Mouse (Mus musculus) forebrain, postnatal 0 days (tissue): ENCODE results near the gene Hsp90ab1. TPM values are rescaled to one million over a fixed set of nuclear protein-coding genes. Genes with fewer than 3 reads are reported as not detected.

Experiments used
- ATAC-seq: fragments of 200-750 bp; cut with Nextera tagmentation; 2 replicates; pipeline ENCODE4 v1.8.0; 2017; ENCODE audit warnings: mild to moderate bottlenecking, moderate library complexity
- DNase-seq: peaks from one replicate; pipeline ENCODE4 v3.0.0-alpha.2; 2015
- H3K27ac ChIP-seq: fragments of 300-500 bp; sonication (generic); 2 replicates; pipeline ENCODE4 v1.5.1; 2014; ENCODE audit warnings: low read depth, mild to moderate bottlenecking, antibody characterized with exemption, low read length, moderate library complexity, mixed read lengths
- H3K27me3 ChIP-seq: fragments of 300-500 bp; sonication (generic); 2 replicates; pipeline ENCODE4 v1.6.1; 2014; ENCODE audit warnings: mild to moderate bottlenecking, low read length, mixed read lengths; ENCODE audit not compliant: insufficient read depth
- H3K36me3 ChIP-seq: fragments of 300-500 bp; sonication (generic); 2 replicates; pipeline ENCODE4 v1.6.1; 2014; ENCODE audit warnings: mild to moderate bottlenecking, moderate library complexity; ENCODE audit not compliant: insufficient read depth
- H3K4me1 ChIP-seq: fragments of 300-500 bp; sonication (generic); 2 replicates; pipeline ENCODE4 v1.6.1; 2014; ENCODE audit warnings: antibody characterized with exemption; ENCODE audit not compliant: insufficient read depth
- H3K4me2 ChIP-seq: fragments of 300-500 bp; sonication (generic); 2 replicates; pipeline ENCODE4 v1.6.1; 2014; ENCODE audit warnings: low read depth, mild to moderate bottlenecking, moderate library complexity
- H3K4me3 ChIP-seq: fragments of 300-500 bp; sonication (generic); 2 replicates; pipeline ENCODE4 v1.5.1; 2014; ENCODE audit warnings: low read depth, low read length, mixed read lengths
- H3K9ac ChIP-seq: fragments of 300-500 bp; sonication (generic); 2 replicates; pipeline ENCODE4 v1.6.1; 2014; ENCODE audit warnings: mild to moderate bottlenecking
- H3K9me3 ChIP-seq: fragments of 300-500 bp; sonication (generic); 2 replicates; pipeline ENCODE4 v1.6.1; 2016; ENCODE audit warnings: low read length
- CTCF ChIP-seq: sonication (generic); IDR thresholded peaks from 2 replicates; pipeline ENCODE4 v1.5.1; 2016; ENCODE audit warnings: antibody characterized with exemption, control low read depth, low read depth
- WGBS: fragments of 180-500 bp; shearing (Covaris S2); extraction: QIAGEN DNeasy Blood & Tissue Kit; methylation state at CpG from one replicate; pipeline ENCODE4 v1.1.7; 2014; 5-methylcytosine and 5-hydroxymethylcytosine counted together
- polyA plus RNA-seq: library from polyadenylated mRNA; unstranded; fragments of >200 nt; fragmentation: Nextera tagmentation; extraction: Ambion mirVana; gene quantifications from 2 replicates; pipeline ENCODE4 v1.2.1, GENCODE M21; 2015
- total RNA-seq: library from RNA; depleted of rRNA; stranded (reverse); fragments of >200 nt; gene quantifications from 2 replicates; pipeline ENCODE4 v1.2.3, GENCODE M21; 2014

Hsp90ab1 gene
- total and polyA plus RNA-seq, 2 experiments from 2014 or later: 1,351 to 1,497 TPM

- H3K4me3 ChIP-seq: no peak overlapping the region
- 0 out of 2 replicates have a peak, but pooled peaks cover 3% of the 10 kb centered on the region for H3K4me1 ChIP-seq
- H3K27ac ChIP-seq: 0 out of 2 replicates have a peak overlapping the region, but pooled peaks have one; percentile 0
- H3K27me3 ChIP-seq: no peaks in the 10 kb centered on the region
- H3K36me3 ChIP-seq: peaks cover 28% of the 10 kb centered on the region
- no peak overlapping the region for H3K4me2 ChIP-seq
- no peak for ATAC-seq
- peak; percentile 15; the same call in 1 of the 2 replicates for TF ChIP-seq CTCF
- no peaks in the 10 kb centered on the region for H3K9me3 ChIP-seq
- H3K9ac ChIP-seq: no peak overlapping the region
- no peak for DNase-seq
- 45% methylated on average over 6 of the region's 6 CpGs for WGBS
These were observed 30.9 kb downstream of the Hsp90ab1 start for GRCm38 (mm10) chr17:45542129-45542528.

GRCm38 (mm10) chr17:45539664-45540063 is 33.4 kb downstream of the Hsp90ab1 start:
- DNase-seq (no peak), ATAC-seq (no peak)
- TF ChIP-seq CTCF: no peak
- Histone ChIP-seq H3K9me3 (no peaks in the 10 kb centered on the region), H3K4me3 (no peak overlapping the region), H3K4me2 (no peak overlapping the region), H3K36me3 (peaks cover 5% of the 10 kb centered on the region), H3K4me1 (peaks cover 4% of the 10 kb centered on the region; the same call in 1 of the 2 replicates), H3K9ac (no peak overlapping the region), H3K27ac (no peak overlapping the region), H3K27me3 (no peaks in the 10 kb centered on the region)
- WGBS: 78% methylated on average over 21 of the region's 21 CpGs

- H3K36me3 ChIP-seq: no peaks in the 10 kb centered on the region; the same call in 1 of the 2 replicates
- H3K9ac ChIP-seq: no peak overlapping the region
- ATAC-seq (no peak; the same call in 1 of the 2 replicates), DNase-seq (no peak)
- no peaks in the 10 kb centered on the region for H3K9me3 ChIP-seq
- 58% methylated on average over 4 of the region's 4 CpGs for WGBS
- no peak for TF ChIP-seq CTCF
- no peak overlapping the region for H3K4me2 ChIP-seq
- no peaks in the 10 kb centered on the region for H3K27me3 ChIP-seq
- H3K4me3 ChIP-seq: no peak overlapping the region
- no peak overlapping the region for H3K27ac ChIP-seq
- H3K4me1 ChIP-seq: peaks cover 4% of the 10 kb centered on the region; the same call in 1 of the 2 replicates
These were observed 34.7 kb downstream of the Hsp90ab1 start for GRCm38 (mm10) chr17:45538394-45538793.

DNA sequence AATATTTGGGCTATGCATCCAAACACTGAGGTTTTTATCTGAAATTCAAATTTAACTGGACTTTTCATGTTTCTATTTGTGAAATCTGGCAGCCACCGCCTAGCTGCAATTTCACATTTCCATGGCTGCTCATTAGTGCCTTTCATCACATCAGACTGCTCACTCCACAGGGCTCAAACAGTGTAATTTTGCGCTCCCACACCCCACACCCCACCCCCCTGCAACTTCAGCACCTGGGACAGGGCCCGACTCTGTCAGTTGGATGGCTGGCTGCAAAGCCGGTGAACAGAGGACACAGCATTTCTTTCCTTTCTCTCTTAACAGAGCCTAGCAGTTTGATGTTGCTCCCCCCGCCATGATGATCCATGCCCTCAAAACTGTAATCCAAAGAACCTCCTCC is 36.8 kb downstream of the Hsp90ab1 start:
- TF ChIP-seq CTCF: no peak
- no peaks in the 10 kb centered on the region for H3K9me3 ChIP-seq
- WGBS: 13% methylated on average over 5 of the region's 5 CpGs
- no peak overlapping the region for H3K27ac ChIP-seq
- no peaks in the 10 kb centered on the region for H3K27me3 ChIP-seq
- DNase-seq (no peak), ATAC-seq (peak; percentile 56; the same call in 1 of the 2 replicates)
- H3K36me3 ChIP-seq: no peaks in the 10 kb centered on the region
- H3K4me1 ChIP-seq: peaks cover 4% of the 10 kb centered on the region; the same call in 1 of the 2 replicates
- H3K9ac ChIP-seq: no peak overlapping the region
- no peak overlapping the region for H3K4me2 ChIP-seq
- H3K4me3 ChIP-seq: no peak overlapping the region

DNA sequence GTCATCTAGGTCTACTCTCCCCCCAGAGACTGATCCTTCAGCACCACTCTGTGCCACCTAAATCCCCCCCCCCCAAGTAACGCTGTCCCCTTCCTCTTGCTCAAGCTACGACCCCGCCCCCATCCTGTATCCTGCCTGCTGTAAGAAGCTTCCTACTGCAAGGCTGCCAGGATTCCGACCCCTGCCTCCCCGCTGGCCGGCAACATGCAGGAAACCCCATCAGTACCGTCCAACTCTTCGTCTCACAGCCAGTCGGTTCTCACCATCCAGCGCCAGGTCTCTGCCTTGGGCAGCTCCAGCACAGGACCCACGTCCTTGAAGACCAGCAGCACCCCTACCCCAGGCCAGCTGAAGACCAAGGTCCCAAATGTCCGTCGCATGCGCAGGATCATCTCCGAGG is 40.2 kb downstream of the Hsp90ab1 start:
- DNase-seq: no peak
- 56% methylated on average over 15 of the region's 15 CpGs for WGBS

GRCm38 (mm10) chr17:45530346-45530782 is 42.7 kb downstream of the Hsp90ab1 start:
- H3K27ac ChIP-seq: peak overlapping the region; percentile 50

More for the DNA sequence above, 40.2 kb downstream of the Hsp90ab1 start:
- Histone ChIP-seq H3K9ac (no peak overlapping the region), H3K9me3 (no peaks in the 10 kb centered on the region), H3K4me3 (no peak overlapping the region), H3K4me1 (peaks cover 7% of the 10 kb centered on the region), H3K36me3 (no peaks in the 10 kb centered on the region), H3K4me2 (no peak overlapping the region), H3K27me3 (no peaks in the 10 kb centered on the region), H3K27ac (no peak overlapping the region)
- TF ChIP-seq CTCF: no peak
- no peak for ATAC-seq

DNA sequence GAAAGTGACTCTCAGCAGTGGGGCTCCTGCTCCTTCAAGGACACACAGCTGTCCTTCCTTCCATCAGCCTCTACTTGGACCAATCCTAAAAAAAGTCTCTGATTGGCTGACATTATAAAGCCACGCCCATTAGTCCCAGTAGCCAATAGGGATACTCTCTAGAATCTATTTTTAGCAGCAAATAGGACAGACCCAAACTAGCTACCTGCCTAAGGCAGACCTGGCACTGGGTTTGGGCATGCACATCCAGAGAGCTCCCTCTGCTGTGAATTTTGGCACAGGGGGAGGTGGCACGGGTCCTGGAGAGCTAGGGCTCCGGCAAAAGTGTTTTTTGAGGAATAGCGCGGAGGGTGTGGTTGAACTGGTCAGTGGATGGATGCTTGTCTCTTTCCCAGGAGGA is 46.5 kb downstream of the Hsp90ab1 start:
- ATAC-seq (no peak), DNase-seq (no peak)
- TF ChIP-seq CTCF: no peak
- Histone ChIP-seq H3K27ac (no peak overlapping the region), H3K4me2 (no peak overlapping the region), H3K36me3 (no peaks in the 10 kb centered on the region), H3K4me1 (peaks cover 15% of the 10 kb centered on the region; the same call in 1 of the 2 replicates), H3K27me3 (no peaks in the 10 kb centered on the region), H3K4me3 (no peak overlapping the region), H3K9me3 (no peaks in the 10 kb centered on the region), H3K9ac (no peak overlapping the region)
- WGBS: 13% methylated on average over 5 of the region's 5 CpGs

More at GRCm38 (mm10) chr17:45530346-45530782, 42.7 kb downstream of the Hsp90ab1 start:
- peaks cover 3% of the 10 kb centered on the region; the same call in 1 of the 2 replicates for H3K4me1 ChIP-seq
- no peaks in the 10 kb centered on the region for H3K9me3 ChIP-seq
- H3K27me3 ChIP-seq: no peaks in the 10 kb centered on the region
- ATAC-seq: peak; percentile 88
- peak; percentile 74 for DNase-seq
- H3K9ac ChIP-seq: no peak overlapping the region
- no peak overlapping the region for H3K4me2 ChIP-seq
- peak; percentile 29 for TF ChIP-seq CTCF
- 35% methylated on average over 13 of the region's 13 CpGs for WGBS
- no peaks in the 10 kb centered on the region for H3K36me3 ChIP-seq
- H3K4me3 ChIP-seq: no peak overlapping the region
